Mouse (Mus musculus) heart, embryonic 12.5 days (tissue): ENCODE data around the gene Ppp1r16b. TPM values are rescaled to one million over a fixed set of nuclear protein-coding genes. Genes with fewer than 3 reads are reported as not detected.

Experiments used
- ATAC-seq: fragments of 200-750 bp; cut with Nextera tagmentation; 2 replicates; pipeline ENCODE4 v1.8.0; 2017; ENCODE audit warnings: moderate TSS enrichment, moderate library complexity; ENCODE audit not compliant: insufficient number of reproducible peaks, low FRiP score
- H3K27ac ChIP-seq: fragments of 300-500 bp; sonication (generic); 2 replicates; pipeline ENCODE4 v1.5.1; 2016; ENCODE audit warnings: mild to moderate bottlenecking, moderate library complexity; ENCODE audit not compliant: poor library complexity, severe bottlenecking
- H3K27me3 ChIP-seq: fragments of 300-500 bp; sonication (generic); replicated peaks from 2 replicates; pipeline ENCODE4 v1.6.1; 2016; ENCODE audit warnings: mild to moderate bottlenecking, moderate library complexity
- H3K36me3 ChIP-seq: fragments of 300-500 bp; sonication (generic); 2 replicates; pipeline ENCODE4 v1.6.1; 2016; ENCODE audit warnings: mild to moderate bottlenecking, moderate library complexity
- H3K4me1 ChIP-seq: fragments of 300-500 bp; sonication (generic); replicated peaks from 2 replicates; pipeline ENCODE4 v1.6.1; 2016; ENCODE audit warnings: mild to moderate bottlenecking
- H3K4me2 ChIP-seq: fragments of 300-500 bp; sonication (generic); 2 replicates; pipeline ENCODE4 v1.6.1; 2016; ENCODE audit warnings: mild to moderate bottlenecking, moderate library complexity
- H3K4me3 ChIP-seq: fragments of 300-500 bp; sonication (generic); 2 replicates; pipeline ENCODE4 v1.5.1; 2016; ENCODE audit warnings: mild to moderate bottlenecking
- H3K9ac ChIP-seq: fragments of 300-500 bp; sonication (generic); 2 replicates; pipeline ENCODE4 v1.6.1; 2016; ENCODE audit warnings: mild to moderate bottlenecking, moderate library complexity
- H3K9me3 ChIP-seq: fragments of 300-500 bp; sonication (generic); replicated peaks from 2 replicates; pipeline ENCODE4 v1.6.1; 2016; ENCODE audit warnings: mild to moderate bottlenecking, moderate library complexity
- WGBS: fragments of 180-500 bp; shearing (Covaris S2); methylation state at CpG from one replicate; pipeline ENCODE4 v1.1.7; 2016; 5-methylcytosine and 5-hydroxymethylcytosine counted together
- polyA plus RNA-seq: library from polyadenylated mRNA; unstranded; fragments of >200 nt; fragmentation: Nextera tagmentation; extraction: Ambion mirVana; gene quantifications from 2 replicates; pipeline ENCODE4 v1.2.1, GENCODE M21; 2016

Ppp1r16b gene
- polyA plus RNA-seq, 1 experiment from 2014 or later, result 4.0 TPM

DNA sequence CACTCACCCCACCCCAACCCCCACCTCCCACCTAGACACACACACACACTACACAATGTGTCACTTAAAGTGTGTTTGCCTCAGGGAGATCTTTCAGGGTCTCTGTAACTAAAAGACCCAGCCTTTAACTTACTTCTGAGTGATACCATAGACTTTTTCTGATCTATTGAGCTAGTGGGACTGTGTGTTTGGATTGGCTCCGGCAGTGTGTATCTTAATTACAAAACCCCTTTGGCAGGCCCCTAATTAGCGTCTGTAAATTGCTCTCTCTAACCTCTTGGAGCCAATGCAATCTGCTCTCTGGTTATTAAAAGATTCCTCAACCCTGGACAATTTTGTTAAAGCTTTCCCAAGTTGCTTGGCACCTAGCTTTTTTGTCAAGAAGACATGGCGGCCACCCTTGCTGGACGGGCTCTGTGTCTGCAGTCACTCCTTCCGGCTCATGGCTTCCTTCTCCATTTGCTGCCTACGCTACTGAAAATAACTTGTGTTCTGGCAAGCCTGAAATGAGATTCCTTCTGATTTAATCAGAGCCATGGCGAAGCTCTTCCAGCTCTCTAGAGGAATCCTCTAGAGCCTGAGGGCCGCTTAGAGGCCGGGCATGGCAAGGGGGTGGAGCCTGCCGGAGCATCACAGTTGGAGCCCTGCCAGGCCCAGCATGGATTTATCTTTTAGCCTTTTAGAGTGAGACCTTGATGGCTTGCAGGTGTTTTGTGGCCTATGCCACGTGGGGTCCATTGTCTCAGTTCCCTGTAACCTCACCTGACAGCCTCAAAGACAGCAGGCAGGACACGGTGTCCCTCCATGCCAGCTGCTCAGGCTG, 46.9 kb downstream of the Ppp1r16b start:
- H3K4me3 ChIP-seq, result no peak overlapping the region
- H3K4me1 ChIP-seq, result peaks cover 22% of the 10 kb centered on the region
- no peak overlapping the region for H3K27ac ChIP-seq
- H3K9me3 ChIP-seq, result no peaks in the 10 kb centered on the region
- H3K4me2 ChIP-seq, result peak overlapping the region; percentile 38
- no peaks in the 10 kb centered on the region for H3K36me3 ChIP-seq
- no peak for ATAC-seq
- H3K9ac ChIP-seq, result no peak overlapping the region
- WGBS, result 28% methylated on average over 12 of the region's 12 CpGs
- no peaks in the 10 kb centered on the region for H3K27me3 ChIP-seq

DNA sequence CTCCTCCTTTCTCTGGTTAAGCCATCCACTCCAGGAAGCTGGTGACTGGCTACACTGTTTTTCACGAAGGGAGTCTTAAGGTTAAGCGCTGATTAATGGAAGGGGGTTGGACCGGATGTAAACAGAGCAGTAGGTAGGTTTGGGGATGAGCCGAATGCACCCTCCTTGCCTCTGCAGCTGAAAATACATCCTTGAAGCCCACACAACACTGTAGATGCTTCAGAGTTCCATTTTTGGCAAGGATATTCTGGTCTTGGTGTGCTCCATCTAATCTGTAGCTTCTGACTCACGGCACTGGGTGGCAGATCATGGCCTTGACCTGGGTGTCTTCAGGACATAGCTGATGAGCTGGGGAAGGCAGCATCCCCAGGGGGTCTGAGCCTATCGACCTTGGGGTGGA, 49.6 kb downstream of the Ppp1r16b start:
- ATAC-seq, result no peak
- H3K27me3 ChIP-seq, result no peaks in the 10 kb centered on the region
- H3K27ac ChIP-seq, result no peak overlapping the region
- no peaks in the 10 kb centered on the region for H3K36me3 ChIP-seq
- no peaks in the 10 kb centered on the region for H3K9me3 ChIP-seq
- no peak overlapping the region for H3K9ac ChIP-seq
- H3K4me2 ChIP-seq, result no peak overlapping the region
- H3K4me1 ChIP-seq, result peaks cover 22% of the 10 kb centered on the region
- no peak overlapping the region for H3K4me3 ChIP-seq
- 70% methylated on average over 6 of the region's 6 CpGs for WGBS

GRCm38 (mm10) chr2:158716066-158716465, 50.9 kb downstream of the Ppp1r16b start:
- H3K27me3 ChIP-seq, result no peaks in the 10 kb centered on the region; the same call in 1 of the 2 replicates
- no peak overlapping the region for H3K4me3 ChIP-seq
- H3K4me1 ChIP-seq, result peaks cover 22% of the 10 kb centered on the region
- no peaks in the 10 kb centered on the region for H3K9me3 ChIP-seq
- H3K36me3 ChIP-seq, result no peaks in the 10 kb centered on the region
- WGBS, result 6% methylated on average over 5 of the region's 5 CpGs
- H3K27ac ChIP-seq, result no peak overlapping the region
- no peak overlapping the region for H3K9ac ChIP-seq
- no peak for ATAC-seq
- no peak overlapping the region for H3K4me2 ChIP-seq

DNA sequence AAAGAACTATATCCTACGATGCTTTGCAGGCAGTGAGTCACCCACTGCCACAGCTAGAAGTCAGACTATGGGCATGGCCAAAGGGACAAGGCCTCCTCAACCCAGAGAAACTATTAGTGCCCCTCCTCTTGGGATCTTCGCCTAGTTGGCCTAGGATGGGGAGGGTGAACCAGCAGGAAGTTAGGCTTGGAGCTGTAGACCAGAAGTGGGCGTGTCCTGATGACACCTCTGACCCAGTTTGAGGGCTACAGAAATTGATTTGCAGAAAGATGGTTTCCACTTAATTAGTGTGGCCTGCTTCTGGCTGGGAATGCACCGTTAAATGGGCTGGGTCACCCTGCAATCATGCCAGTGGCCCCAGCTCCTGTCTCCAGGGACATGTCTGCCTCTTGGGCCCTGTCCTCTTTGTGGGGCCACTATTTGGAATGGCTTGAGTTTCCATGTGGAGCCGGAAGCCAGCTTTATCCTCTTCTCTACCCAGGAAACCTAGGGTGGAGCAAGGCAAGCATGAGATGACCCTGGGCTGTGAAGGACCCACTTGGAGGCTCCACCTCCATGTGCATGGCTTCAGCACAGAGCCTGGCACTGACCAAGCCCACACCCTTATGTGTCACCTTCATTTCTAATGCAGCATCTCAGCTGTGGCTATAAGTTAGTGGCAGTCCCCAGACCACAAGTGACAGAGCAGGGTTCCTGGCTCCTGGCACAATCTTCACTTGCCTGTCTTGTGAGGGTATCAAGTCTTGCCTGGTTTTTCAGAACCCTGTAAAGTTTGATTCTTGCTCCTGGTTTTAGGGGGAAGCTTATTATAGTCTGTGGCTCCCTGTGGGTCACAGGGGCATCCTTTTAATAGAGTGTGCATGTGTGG, 52.6 kb downstream of the Ppp1r16b start:
- no peak overlapping the region for H3K27ac ChIP-seq
- H3K4me2 ChIP-seq, result no peak overlapping the region
- no peak overlapping the region for H3K9ac ChIP-seq
- H3K9me3 ChIP-seq, result no peaks in the 10 kb centered on the region
- ATAC-seq, result no peak
- no peaks in the 10 kb centered on the region; the same call in 1 of the 2 replicates for H3K27me3 ChIP-seq
- 71% methylated on average over 5 of the region's 5 CpGs for WGBS
- no peak overlapping the region for H3K4me3 ChIP-seq
- H3K36me3 ChIP-seq, result no peaks in the 10 kb centered on the region
- peaks cover 20% of the 10 kb centered on the region for H3K4me1 ChIP-seq

GRCm38 (mm10) chr2:158718816-158719549, 53.8 kb downstream of the Ppp1r16b start:
- Histone ChIP-seq H3K9ac (no peak overlapping the region), H3K4me3 (no peak overlapping the region), H3K36me3 (no peaks in the 10 kb centered on the region), H3K4me2 (no peak overlapping the region), H3K9me3 (no peaks in the 10 kb centered on the region), H3K4me1 (peaks cover 29% of the 10 kb centered on the region), H3K27me3 (no peaks in the 10 kb centered on the region; the same call in 1 of the 2 replicates), H3K27ac (no peak overlapping the region)
- 77% methylated on average over 12 of the region's 12 CpGs for WGBS
- ATAC-seq, result no peak

- no peak overlapping the region for H3K4me3 ChIP-seq
- H3K27me3 ChIP-seq, result no peaks in the 10 kb centered on the region; the same call in 1 of the 2 replicates
- no peaks in the 10 kb centered on the region for H3K9me3 ChIP-seq
- H3K27ac ChIP-seq, result no peak overlapping the region
- 76% methylated on average over 16 of the region's 16 CpGs for WGBS
- H3K9ac ChIP-seq, result no peak overlapping the region
- ATAC-seq, result no peak
- no peaks in the 10 kb centered on the region for H3K36me3 ChIP-seq
- H3K4me1 ChIP-seq, result peaks cover 33% of the 10 kb centered on the region
- no peak overlapping the region for H3K4me2 ChIP-seq
These were observed 55.6 kb downstream of the Ppp1r16b start for GRCm38 (mm10) chr2:158720715-158721370.

DNA sequence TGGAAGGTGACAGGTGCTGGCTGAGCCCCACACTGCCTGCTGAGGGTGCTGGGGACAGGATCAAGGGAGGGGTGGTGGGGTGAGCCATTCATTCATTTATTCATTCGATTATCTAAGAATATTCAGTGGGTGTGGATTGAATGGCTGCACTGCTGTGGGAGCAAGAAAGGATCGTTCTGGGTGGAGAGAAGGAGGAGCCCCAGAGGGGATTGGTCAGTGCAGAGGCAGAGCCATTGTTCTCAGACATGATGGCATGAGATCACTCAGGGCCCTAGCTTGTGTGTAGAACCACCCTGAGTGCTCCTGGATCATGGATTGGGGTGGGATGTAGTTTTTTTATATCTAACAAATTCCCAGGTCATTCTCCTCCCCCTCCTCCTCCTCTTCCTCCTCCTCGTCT, 56.3 kb downstream of the Ppp1r16b start:
- H3K4me2 ChIP-seq, result no peak overlapping the region
- H3K9ac ChIP-seq, result no peak overlapping the region
- H3K9me3 ChIP-seq, result no peaks in the 10 kb centered on the region
- WGBS, result 56% methylated on average over 3 of the region's 3 CpGs
- H3K36me3 ChIP-seq, result no peaks in the 10 kb centered on the region
- no peak for ATAC-seq
- no peak overlapping the region for H3K4me3 ChIP-seq
- no peak overlapping the region for H3K27ac ChIP-seq
- no peaks in the 10 kb centered on the region; the same call in 1 of the 2 replicates for H3K27me3 ChIP-seq
- peaks cover 27% of the 10 kb centered on the region for H3K4me1 ChIP-seq

GRCm38 (mm10) chr2:158722135-158722534, 56.9 kb downstream of the Ppp1r16b start:
- H3K9ac ChIP-seq, result no peak overlapping the region

GRCm38 (mm10) chr2:158722991-158723551, 57.9 kb downstream of the Ppp1r16b start:
- Histone ChIP-seq H3K4me2 (peak overlapping the region; percentile 20), H3K27ac (peak overlapping the region; percentile 70), H3K9ac (no peak overlapping the region), H3K9me3 (no peaks in the 10 kb centered on the region), H3K36me3 (no peaks in the 10 kb centered on the region), H3K4me1 (peaks cover 26% of the 10 kb centered on the region), H3K4me3 (no peak overlapping the region), H3K27me3 (no peaks in the 10 kb centered on the region; the same call in 1 of the 2 replicates)
- peak; percentile 75 for ATAC-seq
- 7% methylated on average over 6 of the region's 6 CpGs for WGBS

More at GRCm38 (mm10) chr2:158722135-158722534, 56.9 kb downstream of the Ppp1r16b start:
- H3K4me1 ChIP-seq, result peaks cover 26% of the 10 kb centered on the region
- H3K9me3 ChIP-seq, result no peaks in the 10 kb centered on the region
- no peak overlapping the region for H3K4me3 ChIP-seq
- H3K27me3 ChIP-seq, result no peaks in the 10 kb centered on the region; the same call in 1 of the 2 replicates
- ATAC-seq, result no peak
- H3K36me3 ChIP-seq, result no peaks in the 10 kb centered on the region
- H3K4me2 ChIP-seq, result no peak overlapping the region
- 34% methylated on average over 4 of the region's 4 CpGs for WGBS
- H3K27ac ChIP-seq, result no peak overlapping the region

- Histone ChIP-seq H3K27me3 (no peaks in the 10 kb centered on the region; the same call in 1 of the 2 replicates), H3K4me3 (no peak overlapping the region), H3K36me3 (no peaks in the 10 kb centered on the region), H3K27ac (peak overlapping the region; percentile 70), H3K4me2 (peak overlapping the region; percentile 20), H3K9me3 (no peaks in the 10 kb centered on the region), H3K4me1 (peaks cover 26% of the 10 kb centered on the region), H3K9ac (no peak overlapping the region)
- WGBS, result 7% methylated on average over 6 of the region's 6 CpGs
- ATAC-seq, result no peak
These were observed 58.6 kb downstream of the Ppp1r16b start for GRCm38 (mm10) chr2:158723806-158724205.
